Mouse (Mus musculus): ENCODE results near the gene Gm20388.

- no peak for TF ChIP-seq CTCF (IDR thresholded peaks at IDR 0.05; ENCODE audit: control insufficient read depth, insufficient read depth, low read length)
- no peak; the same call in 1 of the 2 replicates for TF ChIP-seq POLR2A (IDR thresholded peaks at IDR 0.05; ENCODE audit: borderline replicate concordance, control insufficient read depth, low read depth, low read length)
Observed at GRCm38 (mm10) chr8:120488636-120489131, 578.0 kb downstream of the Gm20388 start.

Measured in bone marrow, adult 2 months (tissue).